Mouse (Mus musculus): Measurements from ENCODE around the gene Nus1.

Nus1 gene

GRCm38 (mm10) chr10:52417299-52417997, at the start of gene Nus1:
TSS of gene Nus1 (plus strand) at chr10:52417547.
- DNase-seq, result peak; percentile 97 to 99

DNA sequence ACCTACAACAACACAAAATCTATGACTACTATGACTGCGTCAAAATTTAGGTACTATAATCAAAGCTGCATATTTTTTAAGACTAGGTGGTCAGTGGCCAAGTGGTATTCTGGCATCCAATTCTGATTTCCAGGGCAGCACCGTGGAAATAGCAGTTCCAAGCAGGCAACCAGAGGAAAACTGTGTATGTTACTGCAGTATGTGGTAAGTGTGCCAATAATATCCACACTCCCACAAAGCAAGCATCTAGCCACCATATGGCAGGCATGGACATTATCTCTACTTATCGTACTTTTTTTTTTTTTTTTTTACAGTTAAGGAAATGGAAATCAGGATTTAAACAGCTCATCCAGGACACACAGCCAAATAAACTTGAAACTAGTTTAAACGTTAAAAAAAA, 49.0 kb upstream of the Nus1 start:
- no peak for DNase-seq

DNA sequence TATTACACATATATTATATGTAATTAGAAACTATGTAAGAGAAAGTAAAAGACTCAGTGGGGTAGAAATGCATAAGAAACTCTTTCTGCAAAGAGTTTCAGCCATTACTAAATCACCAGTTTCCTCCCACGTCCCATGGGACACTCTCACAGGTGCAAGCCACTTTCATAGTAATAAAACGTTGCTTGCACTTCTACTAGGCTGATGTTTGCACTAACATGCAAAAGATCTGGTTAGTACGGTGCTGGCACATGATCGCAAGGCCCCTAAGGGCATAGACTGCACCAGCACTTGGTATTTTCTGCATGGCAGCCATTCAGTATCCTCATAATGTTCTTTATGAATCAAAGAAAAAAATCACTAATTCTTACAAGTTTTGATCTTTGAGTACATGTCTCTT, 43.5 kb upstream of the Nus1 start:
- DNase-seq, result peak in 1 of 2 experiments; percentile 45

DNA sequence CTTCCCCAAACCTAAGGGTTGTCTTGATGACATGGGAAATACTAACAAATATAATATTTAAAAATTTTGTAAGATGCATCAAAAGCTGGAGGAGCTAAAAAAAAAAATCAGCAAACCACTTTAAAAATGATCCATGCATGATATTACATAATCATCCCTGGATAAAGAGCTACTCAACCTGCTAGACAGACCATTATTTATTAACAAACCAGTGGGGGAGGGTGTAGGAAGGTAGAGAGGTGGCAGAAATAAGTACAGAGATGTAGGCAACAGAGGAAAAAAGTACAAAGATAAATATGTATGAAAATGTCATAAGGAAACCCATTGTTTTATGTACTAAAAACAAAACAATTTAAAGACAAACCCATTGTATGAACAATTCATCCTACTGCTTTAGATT, 42.7 kb upstream of the Nus1 start:
- DNase-seq, result no peak

GRCm38 (mm10) chr10:52376422-52376821, 40.9 kb upstream of the Nus1 start:
- DNase-seq, result no peak

DNA sequence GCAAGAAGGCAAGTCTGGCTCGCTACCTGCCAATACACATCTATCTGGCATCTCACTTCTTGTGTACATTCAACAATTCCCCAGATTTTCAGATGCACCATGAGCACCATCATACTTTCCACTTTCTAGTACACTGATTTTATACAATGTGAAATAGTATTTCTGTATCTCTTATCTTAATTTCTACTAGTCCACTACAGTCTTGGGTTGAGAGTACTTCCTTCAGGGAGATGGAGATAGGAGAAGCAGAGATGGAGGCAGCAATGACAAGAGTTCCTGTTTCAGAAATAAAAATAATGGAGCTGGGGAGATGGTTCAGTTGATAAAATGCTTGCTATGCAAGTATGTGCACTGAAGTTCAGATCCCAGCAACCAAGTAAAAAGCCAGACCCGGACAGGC, 39.5 kb upstream of the Nus1 start:
- DNase-seq, result no peak

GRCm38 (mm10) chr10:52381321-52381801, 36.0 kb upstream of the Nus1 start:
- DNase-seq, result no peak

DNA sequence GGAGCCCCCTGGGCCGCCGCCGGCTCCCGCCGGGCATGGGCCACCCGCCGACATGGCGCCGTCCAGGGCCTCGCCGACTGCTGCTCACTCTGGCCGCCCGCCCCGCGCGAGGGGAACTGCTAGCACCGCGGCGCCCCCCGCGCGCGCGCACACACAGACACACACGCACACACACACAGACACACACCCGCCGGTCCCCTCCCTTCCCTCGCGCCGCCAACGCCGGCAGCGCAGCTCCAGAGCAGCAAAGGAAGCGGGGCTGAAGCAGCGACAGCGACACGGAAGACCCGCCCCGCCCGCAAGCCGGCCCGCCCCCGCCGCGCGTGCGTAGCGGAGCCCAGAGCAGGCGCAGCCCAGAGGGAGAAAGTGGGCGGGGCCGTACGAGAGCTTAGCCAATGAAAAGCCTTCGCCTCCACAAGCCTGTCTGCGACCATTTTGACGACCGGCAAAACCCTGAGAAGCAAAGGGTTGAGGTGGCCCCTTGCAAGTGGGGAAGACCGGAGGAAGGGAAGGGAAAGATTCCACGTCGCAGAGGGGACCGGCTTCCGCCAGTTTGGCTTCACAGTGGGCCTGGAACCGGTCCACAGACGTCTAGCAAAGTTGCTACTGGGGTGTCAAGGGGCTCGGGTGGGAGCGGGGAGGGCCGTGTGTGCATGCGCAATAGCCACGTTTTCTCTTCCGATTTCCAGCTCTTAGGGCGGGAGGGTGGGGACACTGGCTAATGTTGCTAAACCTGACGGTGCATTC, 35.3 kb upstream of the Nus1 start, which contains the start of gene Gopc:
Gene Gopc (minus strand): TSS at position 280 of the 747 bp plus-strand sequence.
- peak; percentile 99 for DNase-seq

DNA sequence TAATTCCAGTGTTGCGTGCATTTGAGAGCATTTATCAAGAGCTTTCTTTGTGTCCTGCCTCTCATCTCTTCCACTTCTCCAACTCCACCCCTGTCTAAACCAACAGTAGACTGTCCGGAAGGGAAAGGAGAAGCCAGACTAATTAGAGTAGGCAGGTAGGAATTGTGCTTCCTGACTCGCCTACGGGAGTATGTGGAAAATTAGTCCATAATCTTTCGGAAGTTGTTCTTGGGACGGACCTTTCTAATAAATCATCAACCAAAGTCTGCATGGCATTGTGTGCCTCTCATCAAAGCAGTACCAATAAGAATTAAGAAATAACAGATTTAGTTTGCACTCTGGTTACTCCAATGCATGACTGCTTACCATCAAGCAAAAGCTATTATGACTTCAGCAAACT, 34.3 kb upstream of the Nus1 start:
- no peak for DNase-seq

GRCm38 (mm10) chr10:52383522-52383921, 33.8 kb upstream of the Nus1 start:
- DNase-seq, result no peak

GRCm38 (mm10) chr10:52384823-52385610, 32.3 kb upstream of the Nus1 start:
- DNase-seq, result peak; percentile 56 to 61

GRCm38 (mm10) chr10:52387192-52387591, 30.2 kb upstream of the Nus1 start:
- no peak for DNase-seq

DNA sequence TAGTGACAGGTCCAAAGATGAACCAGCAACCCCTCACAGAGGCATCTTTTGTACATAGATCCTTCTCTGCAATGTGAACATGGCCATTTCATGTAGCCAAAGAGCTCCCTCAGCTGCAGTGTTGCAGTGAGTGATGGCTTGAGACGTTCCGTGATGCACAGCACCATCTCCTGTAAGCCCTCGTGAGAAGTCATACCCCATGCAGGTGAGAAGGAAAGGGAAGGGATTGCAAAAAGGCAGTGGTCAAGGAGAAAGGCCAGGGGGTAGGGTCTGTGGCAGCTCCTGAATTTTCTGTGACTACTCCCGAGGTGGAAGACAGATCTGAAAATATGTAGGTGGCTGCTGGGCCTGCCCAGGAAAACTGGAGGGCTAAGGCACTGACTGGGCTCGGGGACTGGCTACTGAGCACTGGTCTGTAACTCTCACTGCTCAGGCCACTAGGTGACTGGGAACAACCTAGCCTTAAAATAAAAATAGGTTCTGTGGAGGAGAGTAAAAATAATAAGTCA, 28.4 kb upstream of the Nus1 start, which contains the start of gene Nepn:
Gene Nepn (plus strand): TSS at position 51 of the 509 bp plus-strand sequence.
- no peak for DNase-seq

GRCm38 (mm10) chr10:52389438-52389837, 27.9 kb upstream of the Nus1 start:
- no peak for DNase-seq

- DNase-seq, result no peak
These were observed 26.1 kb upstream of the Nus1 start for GRCm38 (mm10) chr10:52391208-52391607.

- DNase-seq, result peak; percentile 32 to 59
These were observed 20.7 kb upstream of the Nus1 start for GRCm38 (mm10) chr10:52396647-52397046.

DNA sequence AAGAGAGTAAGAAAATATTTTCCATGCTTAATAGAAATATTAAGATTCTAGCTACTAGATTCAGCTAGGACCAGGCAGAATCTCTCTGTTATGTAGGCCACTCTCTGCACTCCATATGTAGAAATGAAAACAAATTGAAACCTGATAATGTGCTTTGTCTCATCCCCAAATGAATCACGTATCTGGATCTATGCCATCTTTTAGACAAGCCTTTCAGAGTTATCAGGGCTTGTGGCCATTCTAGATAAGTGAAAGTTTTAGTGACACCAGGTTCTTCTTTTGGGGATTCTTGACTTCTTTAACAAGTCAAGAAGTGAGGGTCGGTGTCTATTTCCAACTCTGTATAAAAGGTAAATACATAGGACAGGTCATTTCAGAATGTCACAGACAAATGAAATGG, 18.6 kb upstream of the Nus1 start:
- no peak for DNase-seq

- DNase-seq, result no peak
These were observed 17.6 kb upstream of the Nus1 start for GRCm38 (mm10) chr10:52399722-52400121.

- DNase-seq, result no peak
These were observed 12.2 kb upstream of the Nus1 start for GRCm38 (mm10) chr10:52405160-52405559.

- DNase-seq, result no peak
These were observed 9.8 kb upstream of the Nus1 start for GRCm38 (mm10) chr10:52407526-52407925.

DNA sequence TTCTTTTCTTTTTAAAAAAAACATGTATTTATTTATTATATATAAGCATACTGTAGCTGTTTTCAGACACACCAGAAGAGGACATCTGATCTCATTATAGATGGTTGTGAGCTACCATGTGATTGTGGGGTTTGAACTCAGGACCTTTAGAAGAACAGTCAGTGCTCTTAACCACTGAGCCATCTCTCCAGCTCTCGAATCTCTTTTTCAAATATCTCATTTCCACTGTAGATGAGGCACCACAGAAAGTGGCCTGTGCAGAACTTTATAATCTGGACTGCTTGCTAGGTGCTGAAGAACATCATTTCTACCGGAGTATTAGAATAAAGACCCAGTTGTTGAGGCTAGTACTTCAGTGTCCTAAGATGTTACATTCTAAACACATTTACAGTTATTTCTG, 2.3 kb upstream of the Nus1 start:
- no peak for DNase-seq

DNA sequence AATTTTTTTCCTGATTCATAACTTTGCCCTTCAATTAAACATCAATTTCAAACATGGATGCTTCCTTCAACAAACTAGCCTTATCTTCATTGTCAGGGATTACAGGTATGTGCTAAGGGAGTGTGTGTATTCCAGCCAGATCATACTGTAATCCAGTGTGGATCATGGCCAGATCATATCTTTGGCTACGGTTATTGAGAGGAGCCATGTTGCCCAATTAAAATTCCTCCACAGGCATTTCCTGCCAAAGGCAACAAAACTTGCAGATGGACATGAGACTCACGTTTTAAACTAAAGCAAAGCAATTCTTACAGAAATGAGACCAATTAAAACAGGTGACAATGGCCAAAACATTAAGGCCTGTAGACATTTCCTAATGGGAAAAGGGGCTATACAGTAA, 889 bp upstream of the Nus1 start:
- no peak for DNase-seq
